Mouse (Mus musculus) ES-E14 (cell line): ENCODE measurements around the gene Spata31d1b.

ENCODE experiments used
- CHD2 ChIP-seq: IDR thresholded peaks from 2 replicates; pipeline ENCODE4 v1.6.1; 2014; ENCODE audit warnings: mild to moderate bottlenecking, low read depth, low read length, inconsistent platforms
- MAFK ChIP-seq: IDR thresholded peaks from 2 replicates; pipeline ENCODE4 v1.6.1; 2014; ENCODE audit warnings: mild to moderate bottlenecking, low read depth, low read length, inconsistent platforms; ENCODE audit not compliant: insufficient read depth
- ZNF384 ChIP-seq: IDR thresholded peaks from 2 replicates; pipeline ENCODE4 v1.6.1; 2012; ENCODE audit warnings: low read depth, low read length, inconsistent platforms

- TF ChIP-seq MAFK (no peak), ZNF384 (no peak), CHD2 (no peak)
These were observed 1.9 kb upstream of the Spata31d1b start, which contains the start of gene Spata31d1a for GRCm38 (mm10) chr13:59710230-59710629.
